Mouse (Mus musculus) small intestine, adult 2 months (tissue): ENCODE data around the gene Src. TPM values are rescaled to one million over a fixed set of nuclear protein-coding genes. Genes with fewer than 3 reads are reported as not detected.
"Not testable (repeated sequence)": the region's sequence is repeated elsewhere in the genome, so short reads cannot be mapped to it uniquely, and the experiment has no call there.

Experiments
- H3K27ac ChIP-seq: fragments of 200-500 bp; 2 replicates; pipeline ENCODE4 v1.5.1; 2012; ENCODE audit warnings: low read depth, low read length, control low read depth, inconsistent platforms; ENCODE audit not compliant: insufficient read depth
- H3K27me3 ChIP-seq: fragments of 200-500 bp; 2 replicates; pipeline ENCODE4 v1.6.1; 2012; ENCODE audit warnings: mild to moderate bottlenecking, moderate library complexity, low read length, inconsistent platforms; ENCODE audit not compliant: control insufficient read depth, insufficient read depth
- H3K36me3 ChIP-seq: fragments of 200-500 bp; 2 replicates; pipeline ENCODE4 v1.6.1; 2012; ENCODE audit warnings: mild to moderate bottlenecking, low read length, control low read depth, inconsistent platforms; ENCODE audit not compliant: control insufficient read depth, insufficient read depth
- H3K4me1 ChIP-seq: fragments of 200-500 bp; 2 replicates; pipeline ENCODE4 v1.6.1; 2012; ENCODE audit warnings: low read length, inconsistent platforms, mixed read lengths; ENCODE audit not compliant: control insufficient read depth, insufficient read depth, insufficient read length
- H3K4me3 ChIP-seq: fragments of 200-500 bp; 2 replicates; pipeline ENCODE4 v1.5.1; 2012; ENCODE audit warnings: low read depth, mild to moderate bottlenecking, control low read depth, inconsistent platforms, low read length, moderate library complexity
- CTCF ChIP-seq: fragments of 200-500 bp; IDR thresholded peaks from 2 replicates; pipeline ENCODE4 v1.5.1; 2012; ENCODE audit warnings: low read depth, mild to moderate bottlenecking, control low read depth, inconsistent platforms, low read length, moderate library complexity, mixed read lengths; ENCODE audit not compliant: insufficient replicate concordance, insufficient read length; ENCODE audit errors: extremely low read depth
- POLR2A ChIP-seq: fragments of 200-500 bp; IDR thresholded peaks from 2 replicates; pipeline ENCODE4 v1.6.1; 2012; ENCODE audit warnings: low read depth, mild to moderate bottlenecking, control low read depth, inconsistent platforms, low read length, moderate library complexity
- WGBS: fragments of 180-500 bp; shearing (Covaris S2); methylation state at CpG from one replicate; pipeline ENCODE4 v1.1.7; 2018; 5-methylcytosine and 5-hydroxymethylcytosine counted together
- polyA plus RNA-seq: library from polyadenylated mRNA; depleted of rRNA; stranded (reverse); fragments of >200 nt; gene quantifications from 2 replicates; pipeline ENCODE4 v1.2.3, GENCODE M21; 2012

Gene Src
- polyA plus RNA-seq, 1 experiment, result 161 TPM

DNA sequence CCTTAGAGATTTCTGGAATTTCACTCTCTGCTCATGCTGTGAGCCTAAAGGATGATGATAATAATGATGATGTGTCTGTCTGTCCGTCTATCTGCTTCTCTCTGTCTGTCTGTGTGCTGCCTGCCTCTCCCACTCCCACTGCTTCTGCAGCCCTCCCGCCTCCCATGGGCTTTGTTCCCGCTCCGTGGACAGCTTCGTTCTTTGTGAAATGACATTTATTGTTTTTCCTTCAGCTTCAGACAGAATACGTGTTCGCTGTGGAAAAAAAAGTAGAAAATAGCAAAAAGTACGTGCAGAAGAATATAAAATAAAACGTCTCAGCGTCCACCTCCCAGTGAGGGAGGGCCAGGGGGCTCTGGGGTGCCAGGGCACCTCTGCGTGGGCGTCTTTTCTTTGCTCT, 64.5 kb downstream of the Src start:
- Histone ChIP-seq H3K4me3 (no peak overlapping the region), H3K4me1 (peaks cover 20% of the 10 kb centered on the region), H3K27me3 (no peaks in the 10 kb centered on the region), H3K36me3 (no peaks in the 10 kb centered on the region), H3K27ac (no peak overlapping the region)
- no peak for TF ChIP-seq POLR2A
- TF ChIP-seq CTCF, result no peak
- WGBS, result 70% methylated on average over 12 of the region's 12 CpGs

DNA sequence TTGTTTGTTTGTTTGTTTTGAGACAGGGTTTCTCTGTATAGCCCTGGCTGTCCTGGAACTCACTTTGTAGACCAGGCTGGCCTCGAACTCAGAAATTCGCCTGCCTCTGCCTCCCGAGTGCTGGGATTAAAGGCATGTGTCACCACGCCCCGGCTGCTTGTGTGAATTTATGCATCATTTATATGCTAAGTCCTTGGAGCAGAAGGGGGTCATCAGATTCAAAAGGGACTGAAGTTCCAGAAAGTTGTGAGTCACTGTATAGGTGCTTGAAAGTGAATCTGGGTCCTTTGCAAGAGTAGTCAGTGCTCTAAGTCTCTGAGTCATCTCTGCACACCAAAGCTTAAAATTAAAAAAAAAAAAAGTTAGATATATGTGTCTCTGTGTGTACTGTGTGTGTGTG, 68.3 kb downstream of the Src start:
- not testable (repeated sequence) for H3K27ac ChIP-seq, H3K4me3 ChIP-seq
- WGBS, result 82% methylated on average over 5 of the region's 5 CpGs

DNA sequence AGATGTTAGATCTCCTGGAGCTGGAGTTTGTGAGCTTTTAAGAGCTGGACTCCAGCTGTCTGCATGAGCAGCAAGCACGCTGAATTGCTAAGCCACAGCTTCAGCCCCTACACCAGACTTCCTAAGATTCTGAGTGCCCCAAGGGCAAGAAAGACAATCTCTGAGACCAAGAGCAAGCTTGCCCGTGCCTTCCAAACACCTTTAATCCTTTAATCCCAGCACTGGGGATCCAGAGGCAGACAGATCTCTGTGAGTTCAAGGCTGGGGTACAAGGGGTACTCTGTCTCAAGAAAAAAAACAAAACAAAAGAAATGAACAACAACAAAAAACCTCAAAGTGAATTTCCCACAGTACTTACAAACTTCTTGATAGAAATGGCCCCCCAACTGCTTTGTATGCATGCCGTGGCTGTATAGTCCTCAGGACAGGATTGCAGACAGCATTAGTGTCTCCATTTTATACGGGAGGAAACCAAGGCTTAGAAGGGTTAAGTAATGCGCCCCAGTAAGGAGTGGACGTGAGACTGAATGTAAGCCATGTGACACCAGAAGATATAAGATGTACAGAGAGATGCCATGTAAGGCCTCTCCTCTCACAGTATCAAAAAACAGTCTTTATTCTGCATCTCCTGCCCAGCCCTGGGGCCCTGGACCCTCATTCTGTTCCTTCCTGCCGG, 68.9 kb downstream of the Src start:
- peaks cover 5% of the 10 kb centered on the region; the same call in 1 of the 2 replicates for H3K4me1 ChIP-seq
- 61% methylated on average over 7 of the region's 7 CpGs for WGBS
- TF ChIP-seq POLR2A, result no peak
- no peak for TF ChIP-seq CTCF
- H3K27me3 ChIP-seq, result no peaks in the 10 kb centered on the region
- H3K27ac ChIP-seq, result no peak overlapping the region
- H3K4me3 ChIP-seq, result no peak overlapping the region
- H3K36me3 ChIP-seq, result no peaks in the 10 kb centered on the region

More for the DNA sequence above, 68.3 kb downstream of the Src start:
- not testable (repeated sequence) for H3K4me1 ChIP-seq, H3K36me3 ChIP-seq, H3K27me3 ChIP-seq

DNA sequence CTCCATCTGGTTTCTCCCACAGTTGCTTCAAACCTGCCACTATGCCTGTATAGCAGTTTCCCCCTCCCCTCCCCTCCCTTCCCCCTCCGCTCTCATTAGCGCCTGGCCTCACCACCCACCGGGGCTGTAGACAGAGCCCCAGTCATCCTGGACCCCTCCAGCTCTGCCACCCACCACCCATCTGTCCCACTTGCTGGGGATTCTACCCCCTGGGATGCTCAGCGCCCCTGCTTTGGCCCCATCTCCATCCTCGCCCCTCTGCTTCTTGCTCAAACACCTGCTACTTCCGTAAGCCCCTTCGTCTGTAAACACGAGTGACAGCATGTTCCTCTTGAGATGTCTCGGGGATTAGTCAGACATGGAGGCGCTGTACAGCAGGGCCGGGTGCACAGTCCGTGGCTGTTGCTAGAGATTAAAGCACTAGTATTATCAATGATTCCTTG, 69.5 kb downstream of the Src start:
- no peaks in the 10 kb centered on the region for H3K27me3 ChIP-seq
- no peak overlapping the region for H3K4me3 ChIP-seq
- TF ChIP-seq POLR2A (no peak), CTCF (no peak)
- WGBS, result 35% methylated on average over 12 of the region's 12 CpGs
- peaks cover 5% of the 10 kb centered on the region; the same call in 1 of the 2 replicates for H3K4me1 ChIP-seq
- H3K36me3 ChIP-seq, result no peaks in the 10 kb centered on the region
- no peak overlapping the region for H3K27ac ChIP-seq

DNA sequence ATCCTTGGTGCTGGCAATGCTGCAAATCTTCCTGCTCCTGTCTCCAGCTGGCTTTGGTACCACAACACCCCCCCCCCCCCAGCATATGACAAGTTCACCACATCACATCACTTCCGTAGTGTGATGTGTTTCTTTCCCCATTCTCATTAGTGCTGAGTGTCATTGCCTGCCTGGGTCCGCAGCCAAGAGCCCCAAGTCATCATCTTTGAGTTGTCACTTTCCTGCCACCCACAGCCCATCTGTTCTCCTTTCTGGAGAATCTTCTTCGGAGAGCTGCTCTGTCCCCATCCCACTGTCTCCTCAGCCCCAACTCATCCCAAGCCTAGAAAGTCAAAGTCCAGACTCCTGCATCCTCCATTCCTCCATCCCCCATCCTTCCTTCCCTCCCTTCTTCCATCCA, 75.0 kb downstream of the Src start:
- Histone ChIP-seq H3K4me3 (no peak overlapping the region), H3K36me3 (no peaks in the 10 kb centered on the region), H3K27ac (no peak overlapping the region), H3K27me3 (no peaks in the 10 kb centered on the region), H3K4me1 (no peaks in the 10 kb centered on the region)
- 83% methylated on average over 3 of the region's 3 CpGs for WGBS
- TF ChIP-seq CTCF (no peak), POLR2A (no peak)

DNA sequence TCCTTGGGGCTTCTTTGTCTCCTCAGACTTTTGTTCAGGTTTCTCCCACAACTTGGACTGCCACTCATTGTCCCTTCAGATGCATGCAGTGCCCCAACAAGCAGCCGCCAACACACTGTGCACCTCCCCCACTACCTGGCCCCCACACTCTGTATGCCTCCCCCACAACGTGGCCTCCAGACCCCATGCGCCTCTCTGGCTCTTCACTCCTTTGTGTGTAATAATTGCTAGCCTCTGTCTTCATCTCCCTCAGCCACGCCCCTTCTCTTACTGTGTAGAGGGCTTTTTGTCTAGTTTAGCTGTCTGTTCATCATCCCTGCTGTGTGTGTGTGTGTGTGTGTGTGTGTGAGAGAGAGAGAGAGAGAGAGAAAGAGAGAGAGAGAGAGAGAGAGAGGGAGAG, 80.3 kb downstream of the Src start:
- 31% methylated on average over 4 of the region's 4 CpGs for WGBS
- TF ChIP-seq CTCF (no peak), POLR2A (no peak)
- Histone ChIP-seq H3K27me3 (no peaks in the 10 kb centered on the region), H3K4me3 (no peak overlapping the region), H3K27ac (no peak overlapping the region), H3K36me3 (no peaks in the 10 kb centered on the region), H3K4me1 (peaks cover 5% of the 10 kb centered on the region; the same call in 1 of the 2 replicates)

DNA sequence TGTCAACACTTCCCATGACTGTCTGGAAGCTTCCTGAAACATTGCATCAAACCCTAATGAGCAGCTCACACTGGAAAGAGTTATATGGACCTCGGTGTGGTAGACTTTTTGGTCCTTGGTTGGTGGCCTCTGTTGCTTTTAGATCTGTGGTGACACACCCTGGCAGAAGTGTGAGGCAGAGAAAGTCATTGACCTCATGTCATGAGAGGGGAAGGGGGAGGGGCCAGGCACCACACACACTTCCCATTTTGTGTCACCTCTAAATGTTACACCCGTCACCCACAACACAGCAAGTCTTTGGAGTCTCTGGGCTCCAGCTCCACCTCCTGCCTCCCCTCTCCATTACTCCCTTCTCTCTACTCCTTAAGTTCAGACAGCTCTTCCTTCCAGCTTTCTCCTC, 82.1 kb downstream of the Src start:
- Histone ChIP-seq H3K4me3 (peak overlapping the region; percentile 54), H3K4me1 (peaks cover 5% of the 10 kb centered on the region; the same call in 1 of the 2 replicates), H3K27ac (peak overlapping the region; percentile 93), H3K27me3 (no peaks in the 10 kb centered on the region), H3K36me3 (no peaks in the 10 kb centered on the region)
- 34% methylated on average over 2 of the region's 2 CpGs for WGBS
- TF ChIP-seq POLR2A (no peak), CTCF (no peak)
